Mouse (Mus musculus) megakaryocyte, adult 5-6 weeks (primary cell): ENCODE data around the gene Mis12. TPM values are rescaled to one million over a fixed set of nuclear protein-coding genes. Genes with fewer than 3 reads are reported as not detected.
A peak's percentile ranks its signal among the peaks of the same experiment; 100 is the strongest.

Experiments used
- ATAC-seq: 2 replicates; pipeline ENCODE4 v1.8.0; 2016; ENCODE audit warnings: mild to moderate bottlenecking, inconsistent platforms; ENCODE audit not compliant: poor library complexity, severe bottlenecking
- total RNA-seq, 2 experiments: library from RNA; stranded (forward) in 1 of 2; stranded (reverse) in 1 of 2; fragments of 153-499, 151-499 nt in 1 of 2; fragments of 221-1000, 200-1000 nt in 1 of 2; gene quantifications; 2 replicates each; pipeline versions ENCODE4 v1.2.3 to v1.2.4; 2015 to 2017

The Mis12 gene
- total RNA-seq, 2 experiments from 2014 or later = 30.2 to 43.4 TPM

DNA sequence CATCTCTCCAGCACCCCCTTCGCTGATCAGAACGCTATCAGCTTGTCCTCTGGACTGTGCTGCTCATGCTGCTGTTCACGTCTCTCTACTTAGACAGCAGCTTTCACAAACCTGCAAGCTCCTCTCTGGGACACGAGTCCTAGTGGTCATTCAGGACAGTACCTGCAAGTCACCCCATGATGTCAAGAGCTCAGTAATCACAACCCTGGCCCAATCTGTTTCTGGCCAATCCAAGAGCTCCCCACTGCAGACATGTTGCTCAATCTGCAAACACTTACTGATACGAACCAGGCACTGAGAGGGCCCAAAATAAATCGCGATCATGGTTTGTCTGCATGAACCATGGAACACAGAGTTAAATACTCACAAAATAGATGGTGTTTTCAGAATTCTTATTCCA lies 6.7 kb upstream of the Mis12 start:
- ATAC-seq = no peak

DNA sequence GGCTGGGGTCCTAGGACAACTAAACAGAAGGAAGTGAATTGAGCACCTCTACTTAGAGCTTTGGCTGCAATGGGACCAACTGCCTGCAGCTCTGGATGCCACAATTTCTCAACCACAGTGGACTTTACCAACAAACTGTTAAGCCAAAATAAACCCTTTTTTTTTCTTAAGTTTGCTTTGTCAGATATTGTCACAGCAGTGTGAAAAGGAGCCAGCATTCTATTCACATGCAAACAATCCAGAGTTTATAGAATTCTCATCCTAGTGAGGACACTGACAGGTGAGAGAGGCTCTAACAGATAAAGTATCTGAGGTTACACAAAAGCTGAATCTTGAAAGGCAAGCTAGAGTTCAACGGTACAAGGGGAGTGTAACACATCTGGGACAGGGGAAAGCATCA lies 2.4 kb upstream of the Mis12 start:
- ATAC-seq = no peak

DNA sequence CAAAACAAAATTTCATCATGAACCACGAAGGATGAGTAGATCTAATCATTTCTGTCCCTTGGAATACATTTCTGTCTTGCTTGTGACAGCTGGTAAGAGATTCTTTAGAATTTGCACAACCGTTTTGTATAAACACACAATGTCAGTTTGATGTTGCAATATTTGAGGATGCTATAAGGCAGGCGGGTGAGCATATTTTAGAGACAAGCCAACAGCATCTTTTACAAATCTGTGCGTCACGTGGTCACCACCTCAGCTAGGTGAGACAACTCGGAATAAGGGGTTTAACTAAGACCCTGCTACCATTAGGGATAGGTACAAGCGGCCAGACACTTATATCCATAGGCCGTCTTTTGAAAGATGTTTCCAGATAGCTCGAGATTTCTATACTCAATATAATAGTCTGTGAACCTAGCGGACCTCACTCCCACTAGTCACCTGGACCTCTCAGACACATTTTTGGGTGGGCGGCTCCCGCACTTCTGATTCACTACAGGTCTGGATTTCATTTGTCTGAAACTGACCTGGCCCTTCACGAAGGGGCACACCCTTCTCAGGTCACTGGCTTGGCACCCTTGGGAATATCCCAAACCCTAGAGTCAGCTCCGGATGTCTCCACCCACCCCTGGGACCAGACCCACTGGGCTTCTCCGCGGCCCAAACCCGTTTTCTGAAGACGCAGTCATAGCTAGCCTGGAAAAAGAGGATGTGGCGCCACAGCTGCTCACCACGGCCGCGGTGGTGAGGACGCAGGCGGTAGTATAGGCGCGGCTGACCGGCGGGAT lies 803 bp upstream of the Mis12 start:
- no peak for ATAC-seq

DNA sequence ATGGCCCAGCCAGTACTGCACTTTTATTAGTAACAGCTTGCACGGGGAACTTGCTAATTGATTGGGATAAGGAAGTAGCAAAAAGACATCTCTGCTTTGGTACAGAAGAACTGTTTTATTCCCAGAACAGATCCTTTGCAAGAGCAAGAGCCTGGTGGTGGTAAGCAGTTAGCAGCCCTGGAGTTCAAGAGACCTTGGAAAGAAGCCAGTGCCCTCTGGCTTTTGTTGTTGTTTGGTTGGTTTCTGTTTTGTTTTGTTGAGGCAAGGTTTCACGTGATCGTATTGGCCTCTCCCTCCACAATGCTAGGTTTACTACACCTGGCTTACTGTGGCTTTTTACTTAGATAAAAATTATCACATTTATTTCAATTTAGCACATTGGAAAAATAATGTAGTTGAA lies 8.9 kb downstream of the Mis12 start:
- no peak for ATAC-seq

DNA sequence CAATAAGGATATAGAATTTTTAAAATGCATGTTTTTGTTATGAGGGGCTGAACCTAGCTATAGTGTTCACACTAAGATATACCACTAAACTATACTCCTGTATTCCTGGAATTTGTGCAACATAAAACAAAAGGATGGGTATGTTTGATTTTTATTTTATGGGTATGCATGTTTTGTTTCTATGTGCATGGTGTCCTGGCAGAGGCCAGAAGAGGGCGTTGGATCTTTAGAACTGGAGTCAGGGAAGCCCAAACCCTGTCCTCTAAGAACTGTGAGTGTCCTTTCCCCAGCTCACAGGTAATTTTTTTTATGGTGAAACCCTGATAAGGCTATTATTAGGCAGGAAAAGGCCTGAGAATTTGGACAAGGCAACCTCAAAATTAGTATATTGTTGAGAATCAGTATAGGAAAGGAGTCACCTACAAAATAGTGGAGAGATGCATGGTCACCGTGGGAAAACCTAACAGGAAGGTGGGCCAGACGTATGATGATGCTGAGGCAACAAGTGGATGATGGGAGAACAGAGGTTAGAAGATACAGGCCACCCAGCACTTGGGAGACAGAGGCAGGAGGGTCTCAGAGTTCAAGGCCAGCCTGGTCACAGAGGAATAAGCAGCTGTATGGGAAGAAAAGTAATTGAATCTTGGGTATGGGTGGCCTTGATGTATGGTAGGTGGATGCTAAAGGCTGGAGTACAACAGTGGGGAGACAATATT lies 10.2 kb downstream of the Mis12 start:
- no peak for ATAC-seq

DNA sequence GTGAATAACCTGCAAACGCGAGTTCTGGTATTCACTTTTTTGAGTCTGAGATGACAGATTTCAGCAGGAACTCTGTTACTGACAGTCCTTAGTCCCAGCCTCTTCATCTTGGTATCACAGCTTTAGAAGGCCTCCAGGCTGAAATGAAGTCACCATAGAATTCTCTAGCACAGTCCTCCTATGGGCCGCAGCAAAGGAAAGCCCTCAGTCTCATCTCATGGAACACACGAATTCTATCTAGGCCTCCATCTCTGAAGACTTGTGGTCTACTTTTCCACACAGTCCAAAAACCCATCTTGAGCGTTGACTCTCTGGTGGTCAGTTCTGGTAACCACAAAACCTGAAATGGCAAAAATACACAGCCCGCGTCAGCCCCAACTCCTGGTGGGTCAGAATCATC lies 12.7 kb downstream of the Mis12 start:
- no peak for ATAC-seq

DNA sequence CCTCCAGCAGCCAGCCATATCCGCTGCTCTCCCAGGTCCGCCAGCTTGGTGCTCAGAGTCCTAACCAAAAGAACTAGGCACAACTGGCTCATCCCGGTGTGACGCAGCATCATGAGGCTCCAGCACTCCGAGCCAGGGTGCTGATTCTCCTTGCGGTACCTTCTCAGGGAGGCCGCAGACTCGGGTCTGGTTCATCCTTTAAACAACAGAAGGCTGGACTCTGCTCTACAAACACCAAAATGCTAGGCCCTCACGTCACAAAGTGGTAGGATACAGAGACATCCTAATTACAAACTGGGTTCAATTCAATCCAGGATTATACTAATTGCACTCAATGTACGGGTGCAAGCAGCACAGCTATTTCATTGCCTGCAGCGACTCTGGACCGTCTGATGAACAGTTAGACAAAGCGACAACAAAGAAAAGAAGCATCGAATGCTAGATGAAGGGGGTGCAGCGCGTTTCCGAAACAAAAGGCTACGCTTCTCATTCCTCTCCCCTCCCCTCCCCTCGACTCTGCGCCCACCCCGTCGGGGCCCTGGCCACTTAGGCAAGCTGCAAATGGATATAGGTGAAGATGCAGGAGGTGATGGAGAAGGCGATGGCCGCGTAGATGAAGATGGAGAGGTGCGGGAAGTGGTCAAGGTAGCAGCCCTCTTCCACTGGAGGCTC lies 13.2 kb downstream of the Mis12 start:
- no peak for ATAC-seq

DNA sequence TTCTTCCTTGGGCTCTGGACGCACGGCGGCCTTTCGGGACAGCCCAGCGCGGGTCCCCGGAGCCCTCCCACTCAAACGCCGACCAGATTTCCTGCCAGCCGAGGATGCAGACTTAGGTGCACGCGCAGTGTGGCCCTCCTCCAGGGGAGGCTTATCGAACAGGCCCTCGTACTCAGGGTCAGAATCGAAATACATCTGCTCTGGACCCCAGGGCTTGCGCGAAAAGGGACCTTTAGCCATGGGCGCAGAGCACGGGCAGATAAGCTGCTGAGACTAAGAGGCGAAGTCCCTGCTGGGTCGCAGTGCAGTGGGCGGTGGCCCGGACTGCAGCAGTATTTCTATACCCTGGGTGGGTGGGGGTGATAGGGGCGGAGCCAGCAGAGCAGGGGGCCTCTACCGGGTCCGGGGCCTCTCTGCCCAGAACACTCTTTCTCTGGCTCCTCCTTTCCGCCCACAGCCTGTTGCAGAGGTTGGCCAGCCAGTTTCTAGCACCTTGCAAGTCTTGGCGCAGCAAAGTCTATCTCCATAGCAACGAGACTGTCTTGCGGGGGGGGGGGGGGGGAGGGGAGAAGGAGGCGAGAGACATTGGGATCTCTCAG lies 13.9 kb downstream of the Mis12 start, which contains the start of gene 6330403K07Rik:
Gene 6330403K07Rik (minus strand): TSS at position 351 of the 599 bp plus-strand sequence.
- ATAC-seq = no peak

DNA sequence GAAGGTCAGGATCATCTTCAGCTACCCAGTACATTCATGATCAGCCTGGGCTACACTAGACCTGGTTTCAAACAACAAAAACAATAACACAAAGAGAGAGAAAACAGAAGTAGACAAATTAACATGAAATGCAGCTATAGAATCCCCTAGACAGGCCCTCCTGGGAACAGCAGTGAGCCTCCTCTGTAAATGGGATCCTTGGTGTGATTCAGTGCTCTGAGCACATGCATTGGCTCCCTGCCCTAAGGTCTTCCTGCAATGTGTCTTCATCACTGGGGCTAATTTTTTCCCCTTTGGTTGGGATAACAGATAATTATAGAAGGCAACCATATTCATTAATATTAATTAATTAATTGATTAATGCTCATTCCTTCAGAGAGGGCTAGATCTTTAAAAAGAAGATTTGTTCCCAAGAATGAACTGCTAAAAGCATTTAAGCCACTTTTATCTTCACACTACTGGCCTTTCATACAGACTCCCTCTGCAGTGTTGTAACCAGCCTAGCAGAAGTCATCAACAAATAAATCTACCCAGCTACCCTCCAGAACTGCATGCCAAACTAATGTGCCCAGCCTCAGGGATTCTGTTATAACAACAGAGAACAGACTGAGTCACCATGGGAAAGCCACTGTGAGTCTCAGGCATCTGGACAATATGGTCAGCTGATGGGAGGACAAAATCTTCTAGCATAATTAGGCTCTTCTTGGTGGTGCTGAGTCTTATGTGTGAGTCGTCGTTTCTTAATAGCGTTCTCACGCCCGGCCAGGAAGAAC lies 20.3 kb downstream of the Mis12 start:
- ATAC-seq = no peak

DNA sequence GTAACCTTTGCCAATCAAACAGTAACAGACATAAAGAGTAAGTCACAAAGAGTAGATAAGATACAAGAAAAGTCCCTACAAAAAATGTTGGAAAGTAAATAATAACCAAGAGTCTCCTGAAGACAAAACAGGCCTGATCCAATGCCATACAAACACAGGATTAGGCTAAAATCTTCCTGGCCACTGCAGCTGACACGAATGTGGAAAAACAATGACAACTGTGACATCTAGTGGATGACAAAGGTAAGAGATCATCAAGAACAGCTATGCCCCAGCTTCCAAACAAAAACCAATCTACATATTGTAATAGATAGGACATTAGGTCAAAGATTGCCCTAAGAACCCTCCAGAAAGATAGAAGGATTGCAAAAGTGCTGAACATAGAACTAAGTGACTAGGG lies 33.1 kb downstream of the Mis12 start:
- 0 out of 2 replicates have a peak, but pooled peaks have one; percentile 43 for ATAC-seq

DNA sequence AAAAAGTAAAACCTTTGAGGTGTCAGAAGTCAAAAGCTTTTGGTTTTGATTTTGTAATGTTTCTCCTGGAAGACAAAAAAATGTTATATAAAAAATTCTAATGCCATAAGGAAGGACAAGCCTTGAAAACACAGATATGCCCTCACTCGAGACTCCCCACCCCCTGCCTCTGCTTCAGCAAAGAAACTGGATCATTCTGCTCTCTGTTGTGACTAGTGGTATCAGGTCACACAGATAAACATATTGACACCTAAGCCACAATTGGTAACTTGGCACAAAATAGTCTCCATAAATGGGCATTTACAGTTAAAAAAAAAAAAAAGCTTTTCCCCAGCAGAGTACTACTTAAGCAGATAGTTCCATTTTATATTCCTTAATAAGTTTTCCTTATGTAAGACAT lies 56.9 kb downstream of the Mis12 start:
- ATAC-seq = no peak

Other genes starting within 250 kb of the Mis12 start
- gene Scimp, start 207.0 kb upstream of the Mis12 start, total RNA-seq (2015) = 0.65 and 2.3 TPM in 2 replicates
- 2.6 and 3.3 TPM in 2 replicates for gene Scimp, start 207.0 kb upstream of the Mis12 start, total RNA-seq (2017)
- 18.6 and 18.9 TPM in 2 replicates for gene Rabep1, start 174.8 kb upstream of the Mis12 start, total RNA-seq (2015)
- gene Rabep1, start 174.8 kb upstream of the Mis12 start, total RNA-seq (2017) = 47.8 and 55.9 TPM in 2 replicates
- 102 and 116 TPM in 2 replicates for gene Nup88, start 49.6 kb upstream of the Mis12 start, total RNA-seq (2015)
- 108 and 110 TPM in 2 replicates for gene Nup88, start 49.6 kb upstream of the Mis12 start, total RNA-seq (2017)
- 38.4 and 58.3 TPM in 2 replicates for gene Rpain, start 49.4 kb upstream of the Mis12 start, total RNA-seq (2015)
- 14.7 and 19.2 TPM in 2 replicates for gene Rpain, start 49.4 kb upstream of the Mis12 start, total RNA-seq (2017)
- 112 and 122 TPM in 2 replicates for gene C1qbp, start 36.6 kb upstream of the Mis12 start, total RNA-seq (2015)
- gene C1qbp, start 36.6 kb upstream of the Mis12 start, total RNA-seq (2017) = 18.3 and 25.8 TPM in 2 replicates
- gene Dhx33, start 15.2 kb upstream of the Mis12 start, total RNA-seq (2015) = 5.1 and 8.4 TPM in 2 replicates
- 10.7 and 17.0 TPM in 2 replicates for gene Dhx33, start 15.2 kb upstream of the Mis12 start, total RNA-seq (2017)
- 33.5 and 40.9 TPM in 2 replicates for gene Derl2, start 230 bp downstream of the Mis12 start, total RNA-seq (2015)
- 44.4 and 47.7 TPM in 2 replicates for gene Derl2, start 230 bp downstream of the Mis12 start, total RNA-seq (2017)
- gene 6330403K07Rik, start 13.9 kb downstream of the Mis12 start, total RNA-seq (2015) = not detected in 2 replicates
- gene 6330403K07Rik, start 13.9 kb downstream of the Mis12 start, total RNA-seq (2017) = not detected in 2 replicates
- 13.3 and 16.1 TPM in 2 replicates for gene Nlrp1a, start 125.1 kb downstream of the Mis12 start, total RNA-seq (2015)
- 26.1 and 32.0 TPM in 2 replicates for gene Nlrp1a, start 125.1 kb downstream of the Mis12 start, total RNA-seq (2017)
- 4.1 and 5.6 TPM in 2 replicates for gene Nlrp1b, start 211.1 kb downstream of the Mis12 start, total RNA-seq (2015)
- 5.5 and 9.8 TPM in 2 replicates for gene Nlrp1b, start 211.1 kb downstream of the Mis12 start, total RNA-seq (2017)